Mouse (Mus musculus): Measurements from ENCODE around the gene Vmn2r8. TPM values are rescaled to one million over a fixed set of nuclear protein-coding genes. Genes with fewer than 3 reads are reported as not detected.

Vmn2r8 gene
- polyA plus RNA-seq, 1 experiment from 2014 or later: not detected

- Histone ChIP-seq H3K4me3 (replicated peaks; ENCODE audit: low read depth, low read length) (no peak overlapping the region), H3K27me3 (ENCODE audit: insufficient read depth, low read length) (no peaks in the 10 kb centered on the region), H3K27ac (no peak overlapping the region), H3K36me3 (ENCODE audit: insufficient read depth, low read length) (no peaks in the 10 kb centered on the region), H3K4me2 (ENCODE audit: low read length) (no peak overlapping the region), H3K9me3 (replicated peaks; ENCODE audit: low read length) (no peaks in the 10 kb centered on the region), H3K4me1 (replicated peaks; ENCODE audit: insufficient read depth, low read length) (no peaks in the 10 kb centered on the region), H3K9ac (ENCODE audit: low read depth, low read length) (no peak overlapping the region)
- TF ChIP-seq CTCF (IDR thresholded peaks at IDR 0.05; ENCODE audit: low read depth): no peak
- ATAC-seq (replicated peaks; ENCODE audit: low FRiP score, low read depth) (no peak), DNase-seq (ENCODE audit: low spot score) (no peak)
- WGBS: 70% methylated on average over 3 of the region's 3 CpGs
Observed at GRCm38 (mm10) chr5:108744629-108745028, 64.0 kb downstream of the Vmn2r8 start.

GRCm38 (mm10) chr5:108743856-108744255 lies 64.8 kb downstream of the Vmn2r8 start:
- no peak for ATAC-seq (replicated peaks; ENCODE audit: low FRiP score, low read depth)
- H3K27me3 ChIP-seq (ENCODE audit: insufficient read depth, low read length): no peaks in the 10 kb centered on the region
- H3K4me3 ChIP-seq (replicated peaks; ENCODE audit: low read depth, low read length): no peak overlapping the region
- H3K27ac ChIP-seq: no peak overlapping the region
- no peak for DNase-seq (ENCODE audit: low spot score)
- H3K4me1 ChIP-seq (replicated peaks; ENCODE audit: insufficient read depth, low read length): no peaks in the 10 kb centered on the region
- WGBS: 38% methylated on average over 2 of the region's 2 CpGs
- H3K36me3 ChIP-seq (ENCODE audit: insufficient read depth, low read length): no peaks in the 10 kb centered on the region
- H3K9me3 ChIP-seq (replicated peaks; ENCODE audit: low read length): no peaks in the 10 kb centered on the region
- H3K9ac ChIP-seq (ENCODE audit: low read depth, low read length): no peak overlapping the region
- H3K4me2 ChIP-seq (ENCODE audit: low read length): no peak overlapping the region
- TF ChIP-seq CTCF (IDR thresholded peaks at IDR 0.05; ENCODE audit: low read depth): peak; percentile 29; the same call in 1 of the 2 replicates

DNA sequence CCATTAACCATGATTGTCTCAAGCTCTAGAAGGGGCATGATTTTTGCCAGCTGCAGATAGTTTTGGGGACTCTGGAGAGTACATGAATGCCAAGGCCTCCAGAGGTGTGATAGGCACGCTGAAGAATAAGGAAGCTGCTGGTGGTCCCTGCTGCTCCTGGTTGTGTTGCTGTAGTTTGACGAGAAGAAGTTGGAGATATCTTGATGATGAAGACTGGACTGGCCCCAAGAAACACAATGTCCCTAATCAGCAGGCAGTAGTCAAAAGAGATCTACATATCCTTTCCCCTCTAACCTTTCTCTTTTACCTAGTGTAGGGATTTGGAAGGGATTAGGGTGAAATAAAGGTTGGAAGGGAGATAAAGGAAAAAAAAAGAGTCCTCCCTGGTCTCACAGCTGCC lies 66.1 kb downstream of the Vmn2r8 start:
- Histone ChIP-seq H3K36me3 (ENCODE audit: insufficient read depth, low read length) (no peaks in the 10 kb centered on the region), H3K27ac (no peak overlapping the region), H3K4me1 (replicated peaks; ENCODE audit: insufficient read depth, low read length) (no peaks in the 10 kb centered on the region), H3K27me3 (ENCODE audit: insufficient read depth, low read length) (no peaks in the 10 kb centered on the region), H3K4me3 (replicated peaks; ENCODE audit: low read depth, low read length) (no peak overlapping the region), H3K9ac (ENCODE audit: low read depth, low read length) (no peak overlapping the region), H3K9me3 (replicated peaks; ENCODE audit: low read length) (no peaks in the 10 kb centered on the region), H3K4me2 (ENCODE audit: low read length) (no peak overlapping the region)
- TF ChIP-seq CTCF (IDR thresholded peaks at IDR 0.05; ENCODE audit: low read depth): no peak
- 73% methylated on average over 2 of the region's 2 CpGs for WGBS
- no peak for ATAC-seq (replicated peaks; ENCODE audit: low FRiP score, low read depth)
- DNase-seq (ENCODE audit: low spot score): no peak

GRCm38 (mm10) chr5:108741844-108742243 lies 66.8 kb downstream of the Vmn2r8 start:
- no peaks in the 10 kb centered on the region for H3K27me3 ChIP-seq (ENCODE audit: insufficient read depth, low read length)
- H3K9ac ChIP-seq (ENCODE audit: low read depth, low read length): no peak overlapping the region
- 79% methylated on average over 2 of the region's 2 CpGs for WGBS
- ATAC-seq (replicated peaks; ENCODE audit: low FRiP score, low read depth) (0 out of 2 replicates have a peak, but pooled peaks have one; percentile 17), DNase-seq (ENCODE audit: low spot score) (no peak)
- no peak for TF ChIP-seq CTCF (IDR thresholded peaks at IDR 0.05; ENCODE audit: low read depth)
- H3K27ac ChIP-seq: no peak overlapping the region
- H3K9me3 ChIP-seq (replicated peaks; ENCODE audit: low read length): no peaks in the 10 kb centered on the region
- H3K4me1 ChIP-seq (replicated peaks; ENCODE audit: insufficient read depth, low read length): no peaks in the 10 kb centered on the region
- no peak overlapping the region for H3K4me3 ChIP-seq (replicated peaks; ENCODE audit: low read depth, low read length)
- no peaks in the 10 kb centered on the region for H3K36me3 ChIP-seq (ENCODE audit: insufficient read depth, low read length)
- H3K4me2 ChIP-seq (ENCODE audit: low read length): no peak overlapping the region

Other genes starting within 250 kb of the Vmn2r8 start
- gene Gak, start 179.1 kb downstream of the Vmn2r8 start, polyA plus RNA-seq (2015; fragmentation: Nextera tagmentation; extraction: Ambion mirVana): 43.1 and 44.6 TPM in 2 replicates
- 27.8 and 28.1 TPM in 2 replicates for gene Tmem175, start 179.1 kb downstream of the Vmn2r8 start, polyA plus RNA-seq (2015; fragmentation: Nextera tagmentation; extraction: Ambion mirVana)
- gene Idua, start 148.5 kb downstream of the Vmn2r8 start, polyA plus RNA-seq (2015; fragmentation: Nextera tagmentation; extraction: Ambion mirVana): 6.3 and 7.4 TPM in 2 replicates
- gene Dgkq, start 139.2 kb downstream of the Vmn2r8 start, polyA plus RNA-seq (2015; fragmentation: Nextera tagmentation; extraction: Ambion mirVana): 6.5 and 6.9 TPM in 2 replicates
- 8.5 and 10.1 TPM in 2 replicates for gene Slc26a1, start 133.3 kb downstream of the Vmn2r8 start, polyA plus RNA-seq (2015; fragmentation: Nextera tagmentation; extraction: Ambion mirVana)
- 23.2 and 25.1 TPM in 2 replicates for gene Fgfrl1, start 116.5 kb downstream of the Vmn2r8 start, polyA plus RNA-seq (2015; fragmentation: Nextera tagmentation; extraction: Ambion mirVana)
- not detected in 2 replicates for gene Rnf212, start 33.9 kb downstream of the Vmn2r8 start, polyA plus RNA-seq (2015; fragmentation: Nextera tagmentation; extraction: Ambion mirVana)
- not detected in 2 replicates for gene Tmed11, start 13.5 kb downstream of the Vmn2r8 start, polyA plus RNA-seq (2015; fragmentation: Nextera tagmentation; extraction: Ambion mirVana)
- gene Vmn2r9, start 43.8 kb upstream of the Vmn2r8 start, polyA plus RNA-seq (2015; fragmentation: Nextera tagmentation; extraction: Ambion mirVana): not detected in 2 replicates
- gene Vmn2r10, start 197.7 kb upstream of the Vmn2r8 start, polyA plus RNA-seq (2015; fragmentation: Nextera tagmentation; extraction: Ambion mirVana): not detected in 2 replicates